Mouse (Mus musculus) ES-Bruce4 (cell line): ENCODE measurements around the gene Itgax.

ENCODE experiments used
- CTCF ChIP-seq: IDR thresholded peaks from one replicate; pipeline ENCODE4 v1.8.1; 2011; ENCODE audit warnings: low read depth, low read length
- POLR2A ChIP-seq: IDR thresholded peaks from one replicate; pipeline ENCODE4 v1.8.1; 2011; ENCODE audit warnings: low read length; ENCODE audit not compliant: insufficient read depth

GRCm38 (mm10) chr7:128154076-128154475, 24.7 kb downstream of the Itgax start, which contains the start of gene Itgad:
- no peak for TF ChIP-seq POLR2A
- no peak for TF ChIP-seq CTCF
